Mouse (Mus musculus) lung, embryonic 15.5 days (tissue): Measurements from ENCODE around the gene Cyp26c1. TPM values are rescaled to one million over a fixed set of nuclear protein-coding genes. Genes with fewer than 3 reads are reported as not detected.

Experiments used
- ATAC-seq: fragments of 200-750 bp; cut with Nextera tagmentation; 2 replicates; pipeline ENCODE4 v1.8.0; 2017; ENCODE audit warnings: moderate number of reproducible peaks, borderline replicate concordance; ENCODE audit not compliant: low FRiP score, low TSS enrichment; ENCODE audit errors: extremely low read depth
- H3K27ac ChIP-seq: fragments of 300-500 bp; sonication (generic); 2 replicates; pipeline ENCODE4 v1.5.1; 2015; ENCODE audit warnings: moderate library complexity, mild to moderate bottlenecking, inconsistent platforms
- H3K27me3 ChIP-seq: fragments of 300-500 bp; sonication (generic); 2 replicates; pipeline ENCODE4 v1.6.1; 2015; ENCODE audit warnings: inconsistent platforms
- H3K36me3 ChIP-seq: fragments of 300-500 bp; sonication (generic); 2 replicates; pipeline ENCODE4 v1.6.1; 2015; ENCODE audit warnings: inconsistent platforms
- H3K4me1 ChIP-seq: fragments of 300-500 bp; sonication (generic); 2 replicates; pipeline ENCODE4 v1.6.1; 2015; ENCODE audit warnings: inconsistent platforms
- H3K4me2 ChIP-seq: fragments of 300-500 bp; sonication (generic); 2 replicates; pipeline ENCODE4 v1.6.1; 2015; ENCODE audit warnings: inconsistent platforms, mild to moderate bottlenecking, moderate library complexity
- H3K4me3 ChIP-seq: fragments of 300-500 bp; sonication (generic); 2 replicates; pipeline ENCODE4 v1.5.1; 2015; ENCODE audit warnings: mild to moderate bottlenecking, inconsistent platforms
- H3K9ac ChIP-seq: fragments of 300-500 bp; sonication (generic); 2 replicates; pipeline ENCODE4 v1.6.1; 2015; ENCODE audit warnings: inconsistent platforms
- H3K9me3 ChIP-seq: fragments of 300-500 bp; sonication (generic); 2 replicates; pipeline ENCODE4 v1.6.1; 2016; ENCODE audit warnings: inconsistent platforms
- WGBS: fragments of 180-500 bp; shearing (Covaris S2); methylation state at CpG from one replicate; pipeline ENCODE4 v1.1.7; 2015; 5-methylcytosine and 5-hydroxymethylcytosine counted together
- polyA plus RNA-seq: library from polyadenylated mRNA; unstranded; fragments of >200 nt; fragmentation: Nextera tagmentation; extraction: Ambion mirVana; gene quantifications from 2 replicates; pipeline ENCODE4 v1.2.1, GENCODE M21; 2015

Gene Cyp26c1
- polyA plus RNA-seq, 1 experiment from 2014 or later: not detected

DNA sequence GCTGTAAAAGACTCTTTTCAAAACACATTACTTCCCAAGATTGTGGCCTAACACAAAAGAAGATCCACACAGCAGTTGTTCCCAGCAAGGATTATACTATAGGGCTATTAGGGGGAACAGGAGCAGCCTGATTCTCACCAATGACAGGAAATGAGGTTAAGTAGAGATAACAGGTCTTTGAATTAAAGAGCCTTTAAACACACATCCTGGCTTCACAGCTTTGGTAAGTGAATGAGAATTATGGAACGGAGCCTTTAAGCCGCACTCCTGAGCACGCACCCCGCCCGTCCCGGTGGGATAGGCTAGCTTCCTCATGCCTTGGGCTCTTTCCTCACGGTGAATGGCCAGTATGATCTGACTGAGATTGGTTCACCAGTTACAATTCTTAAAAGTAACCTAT lies 54.7 kb downstream of the Cyp26c1 start:
- H3K4me2 ChIP-seq: no peak overlapping the region
- H3K4me3 ChIP-seq: no peak overlapping the region
- ATAC-seq: no peak
- no peak overlapping the region for H3K27ac ChIP-seq
- no peaks in the 10 kb centered on the region for H3K4me1 ChIP-seq
- 54% methylated on average over 7 of the region's 7 CpGs for WGBS
- H3K9me3 ChIP-seq: no peaks in the 10 kb centered on the region
- H3K9ac ChIP-seq: no peak overlapping the region
- H3K27me3 ChIP-seq: no peaks in the 10 kb centered on the region
- H3K36me3 ChIP-seq: no peaks in the 10 kb centered on the region

Other genes starting within 250 kb of the Cyp26c1 start
- gene Exoc6, start 135.2 kb upstream of the Cyp26c1 start, polyA plus RNA-seq: 11.6 and 12.8 TPM in 2 replicates
- gene Cyp26a1, start 12.2 kb downstream of the Cyp26c1 start, polyA plus RNA-seq: 0.25 and 0.50 TPM in 2 replicates